Mouse (Mus musculus) testis, adult 2 months (tissue): ENCODE results near the gene Slc38a2. TPM values are rescaled to one million over a fixed set of nuclear protein-coding genes. Genes with fewer than 3 reads are reported as not detected.

Experiments
- H3K27ac ChIP-seq: fragments of 200-500 bp; 2 replicates; pipeline ENCODE4 v1.5.1; 2012; ENCODE audit warnings: low read depth, low read length; ENCODE audit not compliant: control insufficient read depth, insufficient read depth
- H3K27me3 ChIP-seq: fragments of 200-500 bp; 2 replicates; pipeline ENCODE4 v1.6.1; 2012; ENCODE audit warnings: mild to moderate bottlenecking, low read length, moderate library complexity; ENCODE audit not compliant: control insufficient read depth, insufficient read depth
- H3K36me3 ChIP-seq: fragments of 200-500 bp; 2 replicates; pipeline ENCODE4 v1.6.1; 2012; ENCODE audit warnings: mild to moderate bottlenecking, low read length; ENCODE audit not compliant: control insufficient read depth, insufficient read depth
- H3K4me1 ChIP-seq: fragments of 200-500 bp; 2 replicates; pipeline ENCODE4 v1.6.1; 2012; ENCODE audit warnings: low read length; ENCODE audit not compliant: control insufficient read depth, insufficient read depth
- H3K4me3 ChIP-seq: fragments of 200-500 bp; 2 replicates; pipeline ENCODE4 v1.5.1; 2012; ENCODE audit warnings: low read depth, mild to moderate bottlenecking, low read length, moderate library complexity, mixed read lengths; ENCODE audit not compliant: control insufficient read depth
- CTCF ChIP-seq: fragments of 200-500 bp; IDR thresholded peaks from 2 replicates; pipeline ENCODE4 v1.5.1; 2012; ENCODE audit warnings: low read depth, mild to moderate bottlenecking, inconsistent platforms, low read length, moderate library complexity; ENCODE audit not compliant: control insufficient read depth, insufficient read depth, insufficient replicate concordance
- POLR2A ChIP-seq: fragments of 200-500 bp; IDR thresholded peaks from 2 replicates; pipeline ENCODE4 v1.6.1; 2012; ENCODE audit warnings: low read depth, mild to moderate bottlenecking, inconsistent platforms, low read length, moderate library complexity; ENCODE audit not compliant: control insufficient read depth
- polyA plus RNA-seq: library from polyadenylated mRNA; depleted of rRNA; stranded (reverse); fragments of >200 nt; gene quantifications from 2 replicates; pipeline ENCODE4 v1.2.3, GENCODE M21; 2012

Gene Slc38a2
- polyA plus RNA-seq, 1 experiment = 10.8 TPM

- no peak for TF ChIP-seq CTCF
- TF ChIP-seq POLR2A = no peak
- H3K27ac ChIP-seq = no peak overlapping the region
- no peaks in the 10 kb centered on the region for H3K27me3 ChIP-seq
- H3K4me3 ChIP-seq = no peak overlapping the region
- H3K36me3 ChIP-seq = no peaks in the 10 kb centered on the region
- H3K4me1 ChIP-seq = 0 out of 2 replicates have a peak, but pooled peaks cover 2% of the 10 kb centered on the region
Measured at GRCm38 (mm10) chr15:96729785-96730184, 30.3 kb upstream of the Slc38a2 start.

GRCm38 (mm10) chr15:96728993-96729392 lies 29.5 kb upstream of the Slc38a2 start:
- no peak overlapping the region for H3K27ac ChIP-seq
- no peaks in the 10 kb centered on the region for H3K27me3 ChIP-seq
- no peak overlapping the region for H3K4me3 ChIP-seq
- H3K4me1 ChIP-seq = 0 out of 2 replicates have a peak, but pooled peaks cover under 1% of the 10 kb centered on the region
- no peaks in the 10 kb centered on the region for H3K36me3 ChIP-seq
- no peak for TF ChIP-seq POLR2A
- TF ChIP-seq CTCF = no peak

- Histone ChIP-seq H3K27me3 (no peaks in the 10 kb centered on the region), H3K36me3 (no peaks in the 10 kb centered on the region), H3K4me3 (no peak overlapping the region), H3K27ac (no peak overlapping the region), H3K4me1 (no peaks in the 10 kb centered on the region)
- no peak for TF ChIP-seq CTCF
- TF ChIP-seq POLR2A = no peak
Measured at GRCm38 (mm10) chr15:96728346-96728745, 28.8 kb upstream of the Slc38a2 start.

GRCm38 (mm10) chr15:96724506-96724905 lies 25.0 kb upstream of the Slc38a2 start:
- Histone ChIP-seq H3K4me1 (peaks cover 9% of the 10 kb centered on the region), H3K36me3 (no peaks in the 10 kb centered on the region), H3K27ac (no peak overlapping the region), H3K27me3 (no peaks in the 10 kb centered on the region), H3K4me3 (no peak overlapping the region)
- TF ChIP-seq CTCF = no peak
- no peak for TF ChIP-seq POLR2A

- H3K27me3 ChIP-seq = no peaks in the 10 kb centered on the region
- H3K36me3 ChIP-seq = no peaks in the 10 kb centered on the region
- H3K4me3 ChIP-seq = no peak overlapping the region
- TF ChIP-seq CTCF = no peak
- TF ChIP-seq POLR2A = no peak
- H3K4me1 ChIP-seq = peaks cover 9% of the 10 kb centered on the region
- H3K27ac ChIP-seq = no peak overlapping the region
Measured at GRCm38 (mm10) chr15:96722228-96722627, 22.7 kb upstream of the Slc38a2 start.

GRCm38 (mm10) chr15:96720146-96720545 lies 20.6 kb upstream of the Slc38a2 start:
- Histone ChIP-seq H3K4me1 (peaks cover 9% of the 10 kb centered on the region), H3K27ac (no peak overlapping the region), H3K27me3 (no peaks in the 10 kb centered on the region), H3K36me3 (no peaks in the 10 kb centered on the region), H3K4me3 (peak overlapping the region; percentile 9; the same call in 1 of the 2 replicates)
- TF ChIP-seq CTCF (no peak), POLR2A (no peak)

GRCm38 (mm10) chr15:96718466-96718865 lies 18.9 kb upstream of the Slc38a2 start:
- H3K27me3 ChIP-seq = no peaks in the 10 kb centered on the region
- no peak overlapping the region for H3K27ac ChIP-seq
- no peaks in the 10 kb centered on the region for H3K36me3 ChIP-seq
- H3K4me3 ChIP-seq = no peak overlapping the region
- TF ChIP-seq POLR2A = no peak
- TF ChIP-seq CTCF = no peak
- H3K4me1 ChIP-seq = peaks cover 11% of the 10 kb centered on the region

- Histone ChIP-seq H3K4me3 (no peak overlapping the region), H3K27ac (no peak overlapping the region), H3K27me3 (no peaks in the 10 kb centered on the region), H3K36me3 (no peaks in the 10 kb centered on the region), H3K4me1 (peaks cover 11% of the 10 kb centered on the region)
- no peak for TF ChIP-seq POLR2A
- no peak for TF ChIP-seq CTCF
Measured at GRCm38 (mm10) chr15:96717181-96717580, 17.7 kb upstream of the Slc38a2 start.
